Mouse (Mus musculus) embryonic facial prominence, embryonic 11.5 days (tissue): Measurements from ENCODE around the gene Acta2. TPM values are rescaled to one million over a fixed set of nuclear protein-coding genes. Genes with fewer than 3 reads are reported as not detected.
A peak's percentile ranks its signal among the peaks of the same experiment; 100 is the strongest.

Source experiments
- ATAC-seq: fragments of 200-750 bp; cut with Nextera tagmentation; replicated peaks from 2 replicates; pipeline ENCODE4 v1.8.0; 2017; ENCODE audit warnings: low read depth; ENCODE audit not compliant: insufficient number of reproducible peaks, low FRiP score, low TSS enrichment
- DNase-seq: peaks from one replicate; pipeline ENCODE4 v3.0.0-alpha.2; 2015; ENCODE audit warnings: low spot score
- H3K27ac ChIP-seq: fragments of 300-500 bp; sonication (generic); replicated peaks from 2 replicates; pipeline ENCODE4 v1.5.1; 2014; ENCODE audit warnings: mild to moderate bottlenecking, low read depth, low read length, control low read depth
- H3K27me3 ChIP-seq: fragments of 300-500 bp; sonication (generic); 2 replicates; pipeline ENCODE4 v1.6.1; 2014; ENCODE audit warnings: mild to moderate bottlenecking, low read length, moderate library complexity, mixed read lengths; ENCODE audit not compliant: control insufficient read depth, insufficient read depth
- H3K36me3 ChIP-seq: fragments of 300-500 bp; sonication (generic); replicated peaks from 2 replicates; pipeline ENCODE4 v1.6.1; 2014; ENCODE audit warnings: low read depth, mild to moderate bottlenecking, low read length, moderate library complexity, mixed read lengths; ENCODE audit not compliant: control insufficient read depth, insufficient read depth
- H3K4me1 ChIP-seq: fragments of 300-500 bp; sonication (generic); 2 replicates; pipeline ENCODE4 v1.6.1; 2014; ENCODE audit warnings: low read length, mixed read lengths; ENCODE audit not compliant: control insufficient read depth, insufficient read depth
- H3K4me2 ChIP-seq: fragments of 300-500 bp; sonication (generic); 2 replicates; pipeline ENCODE4 v1.6.1; 2014; ENCODE audit warnings: low read depth, mild to moderate bottlenecking, control low read depth, low read length, moderate library complexity
- H3K4me3 ChIP-seq: fragments of 300-500 bp; sonication (generic); 2 replicates; pipeline ENCODE4 v1.5.1; 2014; ENCODE audit warnings: low read depth, low read length, control low read depth
- H3K9ac ChIP-seq: fragments of 300-500 bp; sonication (generic); replicated peaks from 2 replicates; pipeline ENCODE4 v1.6.1; 2014; ENCODE audit warnings: mild to moderate bottlenecking, control low read depth, low read length
- H3K9me3 ChIP-seq: fragments of 300-500 bp; sonication (generic); replicated peaks from 2 replicates; pipeline ENCODE4 v1.6.1; 2016; ENCODE audit warnings: mild to moderate bottlenecking, low read length, inconsistent platforms, mixed read lengths; ENCODE audit not compliant: control insufficient read depth
- WGBS: fragments of 180-500 bp; shearing (Covaris S2); extraction: QIAGEN DNeasy Blood & Tissue Kit; methylation state at CpG from one replicate; pipeline ENCODE4 v1.1.7; 2014; 5-methylcytosine and 5-hydroxymethylcytosine counted together
- polyA plus RNA-seq: library from polyadenylated mRNA; unstranded; fragments of >200 nt; fragmentation: Nextera tagmentation; extraction: Ambion mirVana; gene quantifications from 2 replicates; pipeline ENCODE4 v1.2.1, GENCODE M21; 2014

Gene Acta2
- 53.3 and 59.8 TPM in 2 replicates for polyA plus RNA-seq

DNA sequence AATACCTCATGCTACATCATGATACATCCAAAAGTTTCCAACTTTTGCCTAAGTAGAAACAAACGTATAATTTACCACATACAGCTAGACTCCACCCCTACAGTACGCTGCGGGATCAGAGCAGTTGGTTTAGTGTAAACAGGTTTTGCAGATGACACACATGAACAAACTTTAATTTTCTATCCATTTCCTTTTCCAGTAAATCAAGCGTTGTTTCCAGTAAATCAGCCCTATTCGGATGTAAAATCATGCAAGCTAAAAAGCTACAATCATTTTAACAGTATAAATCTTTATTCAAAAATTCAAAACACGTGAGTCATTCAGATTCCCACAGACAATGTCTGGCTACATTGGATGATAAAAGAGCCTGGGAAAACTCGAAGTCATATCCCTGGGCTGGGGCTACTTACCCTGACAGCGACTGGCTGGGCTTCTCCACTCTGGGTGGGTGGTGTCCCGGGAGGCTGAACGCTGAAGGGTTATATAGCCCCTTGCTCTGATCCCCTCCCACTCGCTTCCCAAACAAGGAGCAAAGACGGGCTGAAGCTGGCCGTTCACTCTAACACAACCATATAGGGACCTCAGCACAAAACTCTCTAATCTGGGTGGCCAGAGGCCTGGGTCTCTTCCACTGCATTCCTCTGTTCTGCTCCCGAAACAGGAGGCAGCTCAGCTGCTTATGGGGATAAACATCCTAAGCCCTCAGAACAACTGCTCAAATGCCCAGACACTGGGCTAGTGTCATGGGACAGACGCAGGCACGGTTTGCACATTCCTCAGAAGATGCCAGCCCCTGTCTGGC lies at the start of gene Acta2:
TSS of gene Acta2 (minus strand) at position 711 of the 802 bp plus-strand sequence.
- ATAC-seq, result peak; percentile 39; the same call in 1 of the 2 replicates
- DNase-seq, result no peak
- H3K4me1 ChIP-seq, result no peaks in the 10 kb centered on the region
- H3K9me3 ChIP-seq, result no peaks in the 10 kb centered on the region
- 65% methylated on average over 16 of the region's 16 CpGs for WGBS
- H3K27me3 ChIP-seq, result no peaks in the 10 kb centered on the region
- H3K4me3 ChIP-seq, result no peak within 1 kb of the TSS
- no peak within 1 kb of the TSS for H3K9ac ChIP-seq
- H3K36me3 ChIP-seq, result no peaks in the 10 kb centered on the region
- no peak within 1 kb of the TSS for H3K4me2 ChIP-seq
- H3K27ac ChIP-seq, result no peak within 1 kb of the TSS

DNA sequence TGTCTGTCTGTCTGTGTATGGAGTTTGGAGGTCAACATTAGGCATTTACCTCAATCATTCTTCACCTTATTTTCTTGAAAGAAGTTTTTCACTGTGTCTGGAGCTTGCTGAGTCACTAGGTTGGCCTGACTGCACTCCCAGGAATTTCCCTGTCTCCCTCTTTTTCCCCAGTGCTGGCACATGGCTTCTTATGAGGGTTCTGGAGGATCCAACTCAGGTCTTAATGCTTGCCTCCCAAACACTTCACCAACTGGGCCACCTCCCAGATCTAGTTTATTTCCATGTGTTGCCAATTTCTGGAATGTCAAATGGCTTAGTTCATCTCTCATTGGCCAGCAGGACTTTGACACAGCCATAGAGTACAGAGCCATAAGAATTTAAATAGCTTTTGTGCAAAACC lies 49.5 kb upstream of the Acta2 start:
- H3K4me2 ChIP-seq, result no peak overlapping the region
- no peaks in the 10 kb centered on the region for H3K36me3 ChIP-seq
- DNase-seq, result no peak
- H3K9me3 ChIP-seq, result no peaks in the 10 kb centered on the region
- no peak overlapping the region for H3K9ac ChIP-seq
- no peaks in the 10 kb centered on the region for H3K4me1 ChIP-seq
- H3K27me3 ChIP-seq, result no peaks in the 10 kb centered on the region
- no peak overlapping the region for H3K4me3 ChIP-seq
- no peak overlapping the region for H3K27ac ChIP-seq
- no peak for ATAC-seq

GRCm38 (mm10) chr19:34300430-34300829 lies 45.0 kb upstream of the Acta2 start:
- Histone ChIP-seq H3K9ac (no peak overlapping the region), H3K9me3 (no peaks in the 10 kb centered on the region), H3K27ac (no peak overlapping the region), H3K4me1 (no peaks in the 10 kb centered on the region), H3K4me2 (no peak overlapping the region), H3K4me3 (no peak overlapping the region), H3K36me3 (no peaks in the 10 kb centered on the region), H3K27me3 (no peaks in the 10 kb centered on the region)
- DNase-seq (no peak), ATAC-seq (no peak)
- 90% methylated on average over 2 of the region's 2 CpGs for WGBS

DNA sequence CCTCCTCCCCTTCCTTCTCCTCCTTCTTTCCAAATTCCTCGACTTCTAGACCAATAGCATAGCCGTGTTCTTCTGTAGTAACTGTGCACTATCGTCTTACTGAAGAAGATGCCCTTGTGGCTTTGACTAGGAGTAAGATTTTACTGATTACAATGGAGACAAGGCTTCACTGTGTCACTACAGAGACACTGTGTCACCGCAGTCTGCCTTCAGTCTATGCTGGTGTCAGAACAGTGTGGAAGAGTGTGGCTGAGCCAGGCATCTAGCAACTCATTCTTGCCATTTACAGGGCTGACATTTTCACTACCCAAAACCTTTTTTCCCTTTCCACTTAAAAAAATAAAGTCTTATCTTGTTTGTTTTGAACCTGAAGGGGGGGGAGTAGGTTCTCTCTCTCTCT lies 43.8 kb upstream of the Acta2 start:
- no peak overlapping the region for H3K27ac ChIP-seq
- 67% methylated on average over 4 of the region's 4 CpGs for WGBS

DNA sequence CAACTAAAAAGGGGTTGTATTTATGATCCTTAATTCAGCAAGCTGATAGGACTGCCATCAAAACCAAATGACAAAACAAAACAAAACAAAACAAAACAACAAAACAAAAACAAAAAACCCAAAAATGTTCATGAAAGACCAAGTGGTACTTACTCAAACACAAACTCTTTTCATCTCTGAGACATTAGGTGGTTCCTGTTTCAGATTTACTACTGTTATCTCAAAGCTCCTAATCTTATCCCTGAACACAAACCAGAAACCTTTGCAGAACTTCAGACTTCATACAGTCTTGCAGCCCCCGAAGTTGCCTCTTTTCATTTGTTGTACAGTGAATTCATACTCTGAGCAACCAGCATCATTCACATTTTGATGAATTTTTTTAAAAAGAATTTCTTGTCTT lies 43.1 kb upstream of the Acta2 start:
- DNase-seq, result no peak
- no peak overlapping the region for H3K27ac ChIP-seq
- 83% methylated on average over 1 of the region's 1 CpGs for WGBS

More for the DNA sequence above, 43.8 kb upstream of the Acta2 start:
- Histone ChIP-seq H3K4me1 (no peaks in the 10 kb centered on the region), H3K36me3 (no peaks in the 10 kb centered on the region), H3K9me3 (no peaks in the 10 kb centered on the region), H3K4me3 (no peak overlapping the region), H3K27me3 (no peaks in the 10 kb centered on the region), H3K4me2 (no peak overlapping the region), H3K9ac (no peak overlapping the region)
- ATAC-seq (no peak), DNase-seq (no peak)

GRCm38 (mm10) chr19:34295442-34295841 lies 40.1 kb upstream of the Acta2 start:
- DNase-seq (no peak), ATAC-seq (no peak)
- Histone ChIP-seq H3K36me3 (no peaks in the 10 kb centered on the region), H3K9ac (no peak overlapping the region), H3K4me2 (no peak overlapping the region), H3K27me3 (no peaks in the 10 kb centered on the region), H3K9me3 (no peaks in the 10 kb centered on the region), H3K4me3 (no peak overlapping the region), H3K27ac (no peak overlapping the region), H3K4me1 (no peaks in the 10 kb centered on the region)
- 73% methylated on average over 6 of the region's 6 CpGs for WGBS

More for the DNA sequence above, 43.1 kb upstream of the Acta2 start:
- Histone ChIP-seq H3K27me3 (no peaks in the 10 kb centered on the region), H3K36me3 (no peaks in the 10 kb centered on the region), H3K4me3 (no peak overlapping the region), H3K9ac (no peak overlapping the region), H3K9me3 (no peaks in the 10 kb centered on the region), H3K4me2 (no peak overlapping the region), H3K4me1 (no peaks in the 10 kb centered on the region)
- ATAC-seq, result no peak

DNA sequence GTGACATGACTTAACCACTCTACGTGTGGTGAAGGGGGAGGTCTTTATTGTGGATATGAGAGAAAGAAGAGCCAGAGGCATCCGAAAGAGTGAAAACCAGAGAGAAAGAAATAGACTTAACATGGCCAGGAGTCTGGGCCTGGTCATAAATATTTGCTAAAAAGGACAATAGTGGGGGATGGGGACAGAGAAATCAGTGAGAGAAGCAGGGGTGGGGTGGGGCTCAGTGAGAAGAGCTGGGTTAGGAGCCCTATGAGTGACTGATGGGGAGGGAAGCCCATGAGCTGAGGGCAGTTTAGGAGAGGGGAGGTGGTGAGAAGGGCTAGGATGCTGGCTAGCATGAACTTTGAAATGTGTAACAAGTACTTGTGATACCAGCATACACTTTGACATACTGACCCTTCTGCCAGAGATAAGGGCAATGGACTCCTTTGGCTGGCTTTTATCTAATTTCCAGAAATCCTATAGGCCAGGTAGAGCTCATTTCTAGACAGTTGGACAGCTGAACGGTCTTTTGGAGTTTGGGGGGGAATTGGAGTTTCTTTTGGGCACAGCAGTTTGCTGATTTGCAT lies 38.1 kb upstream of the Acta2 start:
- no peak overlapping the region for H3K9ac ChIP-seq
- H3K36me3 ChIP-seq, result no peaks in the 10 kb centered on the region
- H3K4me1 ChIP-seq, result no peaks in the 10 kb centered on the region
- no peaks in the 10 kb centered on the region for H3K9me3 ChIP-seq
- no peak overlapping the region for H3K27ac ChIP-seq
- no peak overlapping the region for H3K4me2 ChIP-seq
- H3K4me3 ChIP-seq, result no peak overlapping the region
- ATAC-seq (no peak), DNase-seq (no peak)
- 76% methylated on average over 3 of the region's 3 CpGs for WGBS
- H3K27me3 ChIP-seq, result no peaks in the 10 kb centered on the region

DNA sequence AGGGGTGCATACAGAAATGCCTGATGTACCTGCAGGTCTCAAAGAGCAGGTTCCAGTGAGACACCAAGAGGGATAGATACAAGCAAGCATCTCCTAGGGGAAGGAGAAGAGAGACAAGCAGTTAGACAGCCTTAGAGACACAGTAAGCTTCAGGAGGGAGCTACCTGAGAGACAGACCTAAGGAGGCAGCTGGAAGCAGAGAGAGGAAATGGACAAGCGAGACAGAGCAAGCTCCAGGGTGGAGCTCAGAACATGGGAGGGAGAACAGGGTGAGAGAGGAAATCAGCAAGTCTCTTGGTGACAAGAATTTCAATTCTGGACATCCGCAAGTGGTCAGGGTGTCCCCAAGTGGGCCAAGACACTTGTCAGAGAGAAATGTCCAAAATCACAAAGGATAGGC lies 37.3 kb upstream of the Acta2 start:
- DNase-seq (no peak), ATAC-seq (no peak)
- no peaks in the 10 kb centered on the region for H3K9me3 ChIP-seq
- no peak overlapping the region for H3K4me3 ChIP-seq
- no peak overlapping the region for H3K9ac ChIP-seq
- H3K4me1 ChIP-seq, result no peaks in the 10 kb centered on the region
- H3K4me2 ChIP-seq, result no peak overlapping the region
- no peaks in the 10 kb centered on the region for H3K36me3 ChIP-seq
- H3K27me3 ChIP-seq, result no peaks in the 10 kb centered on the region
- no peak overlapping the region for H3K27ac ChIP-seq
- 69% methylated on average over 2 of the region's 2 CpGs for WGBS
